Mouse (Mus musculus): Measurements from ENCODE around the gene Tcf25. TPM values are rescaled to one million over a fixed set of nuclear protein-coding genes. Genes with fewer than 3 reads are reported as not detected.
"Not testable (repeated sequence)": the region's sequence is repeated elsewhere in the genome, so short reads cannot be mapped to it uniquely, and the experiment has no call there.

Gene Tcf25
- polyA plus RNA-seq, 3 experiments from 2014 or later: 74.2 to 106 (median 94.3) TPM

DNA sequence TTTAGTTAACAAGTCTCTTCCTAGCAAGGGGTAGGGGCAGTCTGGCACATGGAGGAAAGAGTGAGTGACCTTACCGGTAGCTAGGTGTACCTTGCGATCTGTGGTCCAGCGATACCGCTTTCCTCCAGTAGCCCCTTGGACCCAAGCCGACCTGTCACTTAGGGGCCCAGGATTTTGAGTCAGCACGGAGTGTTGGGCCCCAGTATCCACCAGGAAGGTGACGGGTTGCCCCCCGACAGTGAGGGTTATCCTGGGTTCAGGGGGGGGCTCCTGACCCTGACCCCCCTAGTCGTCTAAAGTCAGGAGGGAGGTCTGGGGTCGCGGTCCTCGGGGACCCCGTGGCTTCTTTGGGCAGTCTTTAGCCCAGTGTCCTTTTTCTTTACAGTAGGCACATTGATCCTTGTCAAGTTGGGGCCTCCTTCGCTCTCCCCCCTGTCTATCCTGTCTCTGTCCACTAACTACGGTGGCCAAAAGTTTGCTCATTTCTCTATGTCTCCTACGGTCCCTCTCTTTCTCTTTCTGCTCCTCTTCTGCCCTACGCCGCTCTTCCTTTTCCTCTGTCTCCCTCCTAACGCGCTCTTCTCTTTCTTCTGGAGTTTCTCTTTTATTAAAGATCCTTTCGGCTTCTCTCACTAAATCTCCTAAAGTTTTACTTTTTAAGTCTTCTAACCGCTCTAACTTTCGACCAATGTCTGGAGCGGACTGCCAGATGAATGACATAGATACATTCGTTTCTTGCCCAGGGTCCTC, 58.2 kb downstream of the Tcf25 start:
- no peak for ATAC-seq

DNA sequence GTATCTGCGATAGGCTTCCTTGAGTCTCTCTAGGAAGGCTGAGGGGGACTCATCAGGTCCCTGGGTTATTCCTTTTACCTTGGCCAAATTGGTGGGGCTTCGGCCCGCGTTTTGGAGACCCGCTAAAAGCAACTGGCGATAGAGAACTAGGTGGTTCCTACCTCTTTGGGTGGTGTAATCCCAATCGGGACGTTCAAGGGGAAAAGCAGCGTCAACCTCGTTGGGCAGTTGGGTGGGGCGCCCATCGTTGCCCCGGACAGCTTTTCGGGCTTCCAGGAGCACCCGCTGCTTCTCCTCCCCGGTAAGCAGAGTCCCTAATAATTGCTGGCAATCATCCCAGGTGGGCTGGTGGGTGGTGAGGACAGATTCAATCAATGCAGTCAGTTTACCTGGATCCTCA, 58.8 kb downstream of the Tcf25 start:
- no peak for ATAC-seq

DNA sequence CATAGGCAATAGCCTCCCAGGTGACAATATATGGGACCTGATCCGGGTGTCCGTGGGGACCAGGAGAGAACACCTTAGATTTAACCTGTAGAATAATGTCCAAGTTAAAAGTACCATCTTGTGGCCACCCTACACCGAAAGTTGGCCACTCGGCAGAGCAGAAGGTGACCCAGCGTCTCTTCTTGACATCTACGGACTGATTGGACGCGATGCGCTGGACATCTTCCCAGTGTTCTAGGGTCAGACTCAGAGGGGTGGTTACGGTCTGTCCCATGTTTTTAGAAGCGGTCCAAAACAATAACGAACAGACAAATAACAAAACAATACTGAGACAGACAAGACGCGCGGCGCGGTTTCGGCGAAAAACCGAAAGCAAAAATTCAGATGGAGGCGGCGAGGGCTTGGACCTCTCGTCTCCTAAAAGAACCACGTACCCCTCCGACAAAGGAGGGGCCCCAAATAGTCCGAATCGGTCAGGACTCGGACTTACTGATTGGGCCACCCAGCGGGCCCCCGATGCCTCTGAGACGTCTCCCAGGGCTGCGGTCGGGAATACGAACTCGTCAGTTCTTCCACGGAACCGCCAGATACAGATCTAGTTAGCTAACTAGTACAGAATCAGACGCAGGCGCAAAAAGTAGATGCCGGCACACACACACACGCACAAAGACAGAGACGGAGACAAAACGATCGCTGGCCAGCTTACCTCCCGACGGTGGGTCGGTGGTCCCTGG, 59.9 kb downstream of the Tcf25 start:
- ATAC-seq: not testable (repeated sequence)

DNA sequence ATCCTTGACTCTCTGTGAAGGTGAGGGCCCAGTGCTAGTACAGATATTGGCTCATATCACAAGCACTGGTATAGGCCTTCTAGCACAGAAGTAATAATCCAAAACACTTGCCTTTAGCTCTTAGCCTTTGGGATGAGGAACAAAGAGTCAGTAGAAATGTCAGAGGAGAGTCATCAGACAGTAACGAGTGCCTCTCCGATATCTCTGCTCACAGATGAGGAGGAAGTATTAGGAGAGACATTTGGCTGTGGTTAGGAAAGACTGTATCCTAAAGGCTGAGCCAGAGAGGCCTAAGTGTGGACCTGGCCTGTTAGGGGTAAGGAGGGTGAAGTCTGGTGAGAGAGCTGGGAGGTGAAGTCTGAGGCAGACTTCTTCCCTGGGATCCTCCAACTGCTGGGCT, 68.2 kb downstream of the Tcf25 start:
- no peak for ATAC-seq

DNA sequence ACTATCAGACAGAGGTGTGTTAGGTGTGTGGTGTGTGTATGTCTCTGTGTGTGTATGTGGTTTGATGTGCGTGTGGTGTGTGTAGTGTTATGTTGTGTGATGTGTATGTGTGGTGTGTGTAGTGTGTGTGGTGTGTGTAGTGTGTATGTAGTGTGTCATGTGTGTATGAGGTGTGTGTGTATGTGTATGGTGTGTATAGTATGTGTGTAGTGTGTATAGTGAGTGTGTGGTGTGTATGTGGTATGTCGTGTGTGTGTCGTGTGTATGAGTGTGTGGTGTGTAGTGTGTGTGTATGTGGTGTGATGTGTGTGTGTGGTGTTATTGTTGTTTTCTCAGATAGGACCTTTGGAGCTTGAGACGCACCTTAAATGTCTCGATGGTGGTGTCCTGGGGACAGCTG, 68.8 kb downstream of the Tcf25 start:
- ATAC-seq: no peak

DNA sequence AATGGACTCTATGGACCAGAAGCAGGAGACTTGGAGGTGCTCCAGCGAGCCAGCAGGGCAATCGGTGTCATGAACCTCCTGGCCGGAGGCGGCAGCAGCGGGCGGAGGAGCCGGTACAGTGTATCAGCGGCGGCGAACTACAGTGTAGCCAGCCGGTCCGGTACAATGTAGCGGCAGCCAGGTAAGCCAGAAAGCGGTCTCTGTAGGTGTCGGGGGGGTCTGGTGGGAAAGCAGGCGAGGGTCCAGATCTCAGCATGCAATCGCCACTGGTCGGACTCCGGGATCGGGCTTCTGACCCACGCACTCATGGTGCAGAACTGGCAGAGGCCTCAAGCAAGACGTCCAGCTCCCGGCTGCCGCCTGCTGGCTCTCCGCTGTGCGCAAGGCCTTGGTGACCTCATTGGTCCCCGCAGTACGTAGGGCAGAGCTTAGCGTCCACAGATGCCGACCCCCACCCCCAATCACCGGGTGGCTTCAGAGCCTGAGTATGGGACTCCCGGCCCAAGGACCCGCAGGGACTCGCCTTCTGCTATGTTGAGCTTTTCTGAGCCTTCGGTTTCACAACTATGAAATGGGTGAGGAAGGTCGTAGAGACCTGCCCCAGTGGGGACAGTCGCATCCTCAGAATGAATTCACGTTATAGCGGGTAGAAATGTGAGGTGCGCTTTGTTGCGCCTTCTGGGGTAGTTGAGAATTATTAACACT, 69.5 kb downstream of the Tcf25 start:
- ATAC-seq: peak; percentile 91

DNA sequence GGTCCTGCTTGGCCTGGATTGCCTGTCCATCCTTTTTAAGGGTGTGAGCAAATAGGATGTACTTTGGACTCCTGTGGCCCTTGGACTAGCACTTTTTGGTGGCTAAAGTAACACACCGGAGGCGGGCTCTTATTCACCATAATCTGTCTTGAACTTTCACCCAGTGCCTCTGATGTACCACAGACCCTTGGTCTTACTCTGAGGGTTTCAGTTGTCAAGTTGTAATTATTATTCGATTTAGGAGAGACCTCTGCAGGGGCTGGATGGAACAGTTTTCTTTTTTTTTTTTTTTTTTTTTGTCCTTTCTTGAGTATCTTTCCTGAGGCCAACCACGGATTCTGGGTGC, 70.0 kb downstream of the Tcf25 start:
- ATAC-seq: no peak

DNA sequence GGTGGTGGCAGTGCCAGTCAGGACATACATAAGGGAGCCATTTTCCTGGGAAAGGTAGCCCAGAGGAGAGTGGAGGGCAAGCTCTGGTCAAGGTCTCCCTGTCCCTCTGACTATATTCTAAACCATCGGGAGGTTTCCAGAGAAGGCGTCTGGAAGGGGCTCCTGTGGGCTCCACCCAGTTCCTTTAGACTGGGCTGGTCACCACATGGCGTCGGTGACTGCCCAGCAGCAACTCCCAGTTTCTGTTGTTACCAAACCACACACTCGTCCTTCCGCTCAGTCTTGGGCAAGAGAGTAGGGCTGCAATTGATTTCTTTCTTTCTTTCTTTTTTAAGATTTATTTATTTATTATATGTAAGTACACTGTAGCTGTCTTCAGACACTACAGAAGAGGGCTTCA, 70.6 kb downstream of the Tcf25 start:
- ATAC-seq: no peak

DNA sequence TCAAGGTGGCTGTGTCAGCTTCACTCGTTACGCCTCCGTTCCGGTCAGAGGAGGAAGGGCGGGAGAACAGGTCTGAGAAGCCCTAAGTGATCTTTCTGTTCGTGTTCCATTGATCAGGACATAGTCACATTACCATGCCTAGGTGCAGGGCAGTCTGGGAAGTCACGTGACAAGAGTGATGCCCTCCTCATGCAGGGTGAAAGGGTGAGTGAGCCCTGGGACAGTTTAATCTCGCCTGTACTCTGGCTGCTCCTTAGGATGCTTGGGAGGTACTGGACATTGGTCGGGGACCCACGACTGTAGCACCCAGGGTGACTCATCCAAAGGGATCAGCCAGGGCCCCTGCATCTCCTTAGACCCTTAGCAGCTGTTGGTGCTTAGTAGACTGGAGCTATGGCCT, 72.4 kb downstream of the Tcf25 start:
- no peak for ATAC-seq

DNA sequence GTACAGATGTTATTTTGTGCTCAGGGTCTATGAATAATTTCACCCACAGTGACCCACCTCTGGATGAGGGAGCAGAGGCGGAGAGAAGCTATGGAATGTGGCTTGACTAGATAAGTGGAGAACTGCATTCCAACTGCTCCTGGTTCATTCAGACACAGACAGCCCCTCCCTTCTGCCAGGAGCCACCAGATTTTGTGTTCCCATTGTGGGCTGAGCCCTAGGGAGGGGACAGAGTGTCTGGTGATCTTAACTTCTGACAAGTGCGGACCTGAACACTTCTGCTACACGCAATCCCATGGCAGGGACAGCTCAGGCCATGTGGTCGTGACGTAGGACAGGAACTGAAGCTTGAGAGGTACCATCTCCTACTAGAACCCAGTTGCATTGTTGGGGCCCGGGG, 73.2 kb downstream of the Tcf25 start:
- no peak for ATAC-seq

DNA sequence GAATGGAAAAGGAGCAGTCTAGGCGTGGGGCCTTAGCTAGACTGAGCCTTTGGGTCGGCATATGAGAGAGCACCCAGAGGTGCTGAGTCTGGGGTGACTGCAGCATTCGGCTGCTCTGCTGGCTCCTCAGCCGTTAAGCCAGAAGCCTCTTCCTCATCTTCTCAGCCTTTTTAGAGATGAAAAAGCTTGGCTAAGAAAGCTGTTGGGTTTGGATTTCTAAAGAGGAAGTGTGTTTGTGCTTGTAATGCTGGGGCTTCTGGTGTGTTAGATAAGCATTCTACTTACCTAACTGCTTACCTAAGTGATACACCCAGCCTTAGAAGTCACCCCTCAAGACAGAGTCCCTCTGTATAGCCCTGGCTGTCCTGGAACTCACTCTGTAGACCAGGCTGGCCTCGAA, 77.2 kb downstream of the Tcf25 start:
- ATAC-seq: no peak

DNA sequence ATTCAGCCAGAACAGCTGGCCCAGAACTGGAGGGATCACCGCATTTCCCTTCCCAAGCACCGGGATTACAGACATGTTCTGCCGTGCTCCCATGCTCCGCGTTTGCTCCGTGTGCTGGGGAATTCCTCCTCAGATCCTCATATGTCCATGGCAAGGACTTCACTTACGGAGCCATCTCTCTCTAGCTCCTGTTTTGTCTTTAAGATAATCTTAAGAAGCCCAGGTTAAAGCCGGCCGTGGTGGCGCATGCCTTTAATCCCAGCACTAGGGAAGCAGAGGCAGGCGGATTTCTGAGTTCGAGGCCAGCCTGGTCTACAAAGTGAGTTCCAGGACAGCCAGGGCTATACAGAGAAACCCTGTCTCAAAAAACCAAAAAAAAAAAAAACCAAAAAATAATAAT, 78.2 kb downstream of the Tcf25 start:
- ATAC-seq: not testable (repeated sequence)

DNA sequence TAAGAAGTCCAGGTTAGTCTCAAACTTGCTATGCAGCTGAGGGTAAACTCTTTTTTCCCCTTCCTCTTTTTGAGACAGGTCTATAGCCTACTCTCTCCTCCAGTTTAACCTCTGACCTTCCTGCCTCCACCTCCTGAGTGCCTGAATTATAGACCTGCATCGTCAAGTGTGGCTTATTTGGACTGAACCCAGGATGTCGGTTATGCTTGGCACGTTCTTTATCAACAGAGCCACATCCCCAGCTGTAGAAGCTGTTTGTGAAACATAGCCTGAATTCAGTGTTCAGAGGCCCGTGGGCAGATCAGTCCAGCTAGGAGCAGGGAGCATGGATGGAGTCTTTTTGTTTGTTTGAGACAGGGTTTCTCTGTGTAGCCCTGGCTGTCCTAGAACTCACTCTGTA, 78.6 kb downstream of the Tcf25 start:
- ATAC-seq: no peak

DNA sequence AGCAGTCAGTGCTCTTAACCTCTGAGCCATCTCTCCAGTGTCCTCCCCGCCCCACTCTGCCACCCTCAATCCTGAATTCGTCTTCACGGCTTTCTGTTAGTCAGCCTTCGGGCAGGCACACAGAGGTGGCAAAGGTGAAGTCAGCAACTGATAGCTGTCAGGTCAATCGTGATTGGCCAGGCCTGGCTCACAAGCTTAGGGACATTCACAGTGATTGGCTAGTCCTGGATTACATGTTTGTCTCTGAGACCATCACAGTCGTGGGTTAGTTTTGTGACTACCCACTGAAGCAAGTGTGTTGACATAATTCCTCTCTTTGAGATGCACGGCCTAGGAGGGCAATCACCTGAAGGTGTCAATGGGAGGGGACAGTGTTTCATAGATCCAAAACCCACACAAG, 79.7 kb downstream of the Tcf25 start:
- ATAC-seq: no peak

Other genes starting within 250 kb of the Tcf25 start
- gene Sult5a1, start 215.4 kb upstream of the Tcf25 start, polyA plus RNA-seq (2017; shearing (Covaris generic)): under 1 TPM in 1 of 3 experiments, not detected in 2; 0.20 TPM
- gene Dpep1, start 187.5 kb upstream of the Tcf25 start, polyA plus RNA-seq (2017; shearing (Covaris generic)): not detected
- 100 to 1,000 TPM; 110 to 199 (median 154) TPM for gene Chmp1a, start 161.0 kb upstream of the Tcf25 start, polyA plus RNA-seq (2017; shearing (Covaris generic))
- gene Spata33, start 160.9 kb upstream of the Tcf25 start, polyA plus RNA-seq (2017; shearing (Covaris generic)): not detected
- gene Cdk10, start 148.9 kb upstream of the Tcf25 start, polyA plus RNA-seq (2017; shearing (Covaris generic)): 10 to 100 TPM; 16.4 to 29.7 (median 24.3) TPM
- 1 to 10 TPM; 6.3 to 7.7 (median 6.5) TPM for gene Spata2l, start 137.5 kb upstream of the Tcf25 start, polyA plus RNA-seq (2017; shearing (Covaris generic))
- gene Zfp276, start 119.6 kb upstream of the Tcf25 start, polyA plus RNA-seq (2017; shearing (Covaris generic)): 1 to 10 TPM; 4.2 to 5.1 (median 5.1) TPM
- 10 to 100 TPM in 1 of 3 experiments, 1 to 10 TPM in 2; 7.3 to 12.9 (median 7.4) TPM for gene Vps9d1, start 119.4 kb upstream of the Tcf25 start, polyA plus RNA-seq (2017; shearing (Covaris generic))
- 1 to 10 TPM; 5.1 to 9.2 (median 5.2) TPM for gene Fanca, start 55.2 kb upstream of the Tcf25 start, polyA plus RNA-seq (2017; shearing (Covaris generic))
- not detected for gene Spire2, start 41.0 kb upstream of the Tcf25 start, polyA plus RNA-seq (2017; shearing (Covaris generic))
- gene Mc1r, start 33.4 kb downstream of the Tcf25 start, polyA plus RNA-seq (2017; shearing (Covaris generic)): not detected
- gene Tubb3, start 37.7 kb downstream of the Tcf25 start, polyA plus RNA-seq (2017; shearing (Covaris generic)): 1 to 10 TPM in 1 of 3 experiments, under 1 TPM in 1, not detected in 1; 0.30 to 2.0 TPM
- gene Def8, start 49.8 kb downstream of the Tcf25 start, polyA plus RNA-seq (2017; shearing (Covaris generic)): 1 to 10 TPM; 7.7 to 7.9 (median 7.8) TPM
- gene Afg3l1, start 104.2 kb downstream of the Tcf25 start, polyA plus RNA-seq (2017; shearing (Covaris generic)): 10 to 100 TPM; 32.6 to 47.7 (median 36.1) TPM
- 1 to 10 TPM in 1 of 3 experiments, under 1 TPM in 2; 0.47 to 1.2 (median 0.54) TPM for gene Dbndd1, start 141.7 kb downstream of the Tcf25 start, polyA plus RNA-seq (2017; shearing (Covaris generic))
- 10 to 100 TPM in 1 of 3 experiments, 1 to 10 TPM in 2; 6.4 to 10.1 (median 7.3) TPM for gene Gas8, start 145.1 kb downstream of the Tcf25 start, polyA plus RNA-seq (2017; shearing (Covaris generic))